Mouse (Mus musculus): ENCODE measurements around the gene Lmo7. TPM values are rescaled to one million over a fixed set of nuclear protein-coding genes. Genes with fewer than 3 reads are reported as not detected.

The Lmo7 gene
- total RNA-seq, 2 experiments from 2014 or later = 396 to 411 TPM

DNA sequence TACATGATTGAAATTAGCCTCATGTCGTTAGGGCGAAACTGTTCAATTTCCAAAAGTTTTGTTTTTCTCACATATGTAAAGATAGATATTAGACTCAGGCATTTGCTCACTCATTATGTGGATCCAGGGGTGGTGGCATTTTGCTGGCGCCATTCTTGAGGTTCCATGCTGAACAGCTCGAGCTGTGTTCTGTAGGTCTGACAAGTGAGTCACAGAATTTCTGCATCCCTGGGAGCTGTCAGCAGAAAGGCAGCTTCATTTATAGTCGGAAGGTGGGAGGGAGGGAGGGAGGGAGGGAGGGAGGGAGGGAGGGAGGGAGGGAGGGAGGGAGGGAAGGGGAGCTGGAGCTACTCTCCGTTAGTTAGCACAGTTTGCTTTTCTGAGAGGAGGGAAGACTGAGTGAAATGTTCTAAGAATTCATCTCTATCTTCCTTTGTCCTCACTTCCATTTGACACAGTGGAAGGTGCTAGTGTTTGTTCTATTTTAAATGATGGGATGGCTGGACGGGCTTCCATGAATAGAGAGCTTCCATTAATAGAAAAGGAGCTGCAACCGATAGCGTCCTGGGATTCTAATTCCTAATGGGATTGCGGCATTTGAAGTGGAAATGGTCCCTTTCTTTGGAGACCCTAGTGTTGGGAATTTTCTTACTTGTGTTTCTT, 137.4 kb downstream of the Lmo7 start:
- no peak for DNase-seq (ENCODE audit: low spot score)
- intact Hi-C loops (cut with DNase I) = no loop called here

DNA sequence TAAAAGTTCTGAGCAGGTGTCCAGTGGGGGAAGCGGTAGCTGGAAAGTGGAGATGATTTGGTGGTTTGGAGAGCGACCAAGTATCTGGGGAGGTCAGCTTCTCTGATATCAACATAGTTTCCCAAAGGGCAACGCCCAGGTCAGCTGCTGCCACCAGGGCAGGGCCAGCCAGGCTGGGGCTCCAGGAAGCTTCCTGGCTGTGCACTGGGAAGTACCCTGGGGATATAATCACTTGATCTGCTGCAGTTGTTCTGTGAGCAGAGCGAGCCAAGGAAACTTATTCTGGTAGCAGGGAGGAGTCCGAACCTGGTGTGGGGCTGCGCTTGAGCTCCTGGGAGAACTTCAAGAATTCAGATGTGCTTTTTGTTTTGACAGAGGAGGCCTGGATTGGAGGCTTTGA, 139.4 kb downstream of the Lmo7 start:
- peak; percentile 63 for DNase-seq (ENCODE audit: low spot score)
- intact Hi-C loops (cut with DNase I) = no loop called here

DNA sequence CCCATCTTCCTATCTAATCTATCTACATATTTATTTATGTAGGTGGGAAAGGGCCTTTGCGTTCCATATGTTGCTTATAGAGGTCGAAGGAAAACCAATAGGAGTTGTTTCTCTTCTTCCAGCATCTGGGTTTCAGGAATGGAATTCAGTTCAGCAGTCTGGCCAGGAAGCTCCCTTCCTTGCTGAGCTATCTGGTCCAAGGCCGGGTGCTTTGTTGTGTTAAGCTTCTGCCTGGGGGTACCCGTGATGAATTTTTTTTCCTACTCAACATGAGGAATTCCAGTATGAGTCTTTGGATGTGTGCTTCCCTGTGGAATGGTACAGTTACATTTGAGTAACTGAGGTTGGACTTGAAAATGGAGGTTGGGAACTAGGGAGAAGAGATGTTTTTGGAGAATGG, 139.9 kb downstream of the Lmo7 start:
- intact Hi-C loops (cut with DNase I) = loop anchor here (5.0 to 10.0 kb wide), 3 partner anchors 43 to 87 kb away; no protein-coding TSS in a partner anchor
- DNase-seq (ENCODE audit: low spot score) = no peak

DNA sequence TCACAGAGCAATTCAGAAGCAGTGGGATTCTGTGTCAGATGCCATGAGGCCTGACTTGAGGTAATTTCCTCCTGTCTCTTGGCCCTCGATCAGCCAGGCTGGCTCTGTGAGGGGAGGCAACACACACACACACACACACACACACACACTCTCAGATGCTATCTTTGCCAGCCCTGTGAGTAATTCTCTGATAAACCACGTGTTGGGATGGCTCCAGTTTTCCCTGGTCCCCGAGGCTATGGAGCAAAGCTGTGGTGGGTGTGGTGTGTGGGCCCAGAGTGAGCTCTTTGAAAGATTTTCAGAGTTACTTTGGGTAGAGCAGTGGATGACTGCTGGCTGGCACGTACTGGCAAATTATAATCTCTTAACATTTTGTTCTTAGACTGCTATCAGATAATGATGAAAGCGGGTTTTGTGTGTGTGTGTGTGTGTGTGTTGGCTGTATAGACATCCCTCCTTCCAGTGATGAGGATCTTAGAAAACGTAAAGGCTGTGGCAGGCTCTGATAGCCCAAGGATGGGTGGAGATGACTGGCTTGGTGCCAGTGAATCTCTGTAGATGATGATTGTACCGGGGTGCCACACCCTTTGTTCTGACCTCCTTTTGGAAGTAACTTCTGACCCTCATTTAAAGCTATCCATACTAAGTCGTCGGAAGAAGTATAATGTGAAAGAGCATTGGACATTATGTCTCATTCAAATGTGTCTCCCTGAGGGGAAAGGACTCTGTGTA, 140.6 kb downstream of the Lmo7 start:
- no peak for DNase-seq (ENCODE audit: low spot score)

DNA sequence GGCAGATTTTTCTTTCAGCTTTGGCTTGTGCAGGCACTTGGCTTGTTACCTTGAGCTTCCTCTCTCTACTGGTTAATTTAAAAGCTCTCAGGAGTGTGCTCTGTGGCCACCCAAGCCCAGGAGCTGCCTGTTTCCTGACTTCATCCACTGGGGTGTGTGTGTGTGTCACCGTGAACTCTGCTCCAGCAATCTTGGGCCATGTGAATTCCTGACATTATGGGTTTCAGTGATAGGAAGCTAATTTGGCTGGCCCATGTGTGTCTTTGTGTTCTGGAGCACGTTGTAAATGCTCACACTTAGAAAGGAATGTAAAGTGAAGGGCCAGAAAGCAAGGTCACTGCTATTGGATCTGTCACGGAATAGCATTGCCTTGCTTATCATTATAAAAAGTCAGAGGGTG, 143.1 kb downstream of the Lmo7 start:
- peak; percentile 49 for DNase-seq (ENCODE audit: low spot score)
- intact Hi-C loops (cut with DNase I) = loop anchor here (5.0 to 10.0 kb wide), 3 partner anchors 39 to 91 kb away; no protein-coding TSS in a partner anchor

More for the DNA sequence above, 140.6 kb downstream of the Lmo7 start:
- intact Hi-C loops (cut with DNase I) = loop anchor here (5.0 to 10.0 kb wide), 3 partner anchors 42 to 88 kb away; no protein-coding TSS in a partner anchor

DNA sequence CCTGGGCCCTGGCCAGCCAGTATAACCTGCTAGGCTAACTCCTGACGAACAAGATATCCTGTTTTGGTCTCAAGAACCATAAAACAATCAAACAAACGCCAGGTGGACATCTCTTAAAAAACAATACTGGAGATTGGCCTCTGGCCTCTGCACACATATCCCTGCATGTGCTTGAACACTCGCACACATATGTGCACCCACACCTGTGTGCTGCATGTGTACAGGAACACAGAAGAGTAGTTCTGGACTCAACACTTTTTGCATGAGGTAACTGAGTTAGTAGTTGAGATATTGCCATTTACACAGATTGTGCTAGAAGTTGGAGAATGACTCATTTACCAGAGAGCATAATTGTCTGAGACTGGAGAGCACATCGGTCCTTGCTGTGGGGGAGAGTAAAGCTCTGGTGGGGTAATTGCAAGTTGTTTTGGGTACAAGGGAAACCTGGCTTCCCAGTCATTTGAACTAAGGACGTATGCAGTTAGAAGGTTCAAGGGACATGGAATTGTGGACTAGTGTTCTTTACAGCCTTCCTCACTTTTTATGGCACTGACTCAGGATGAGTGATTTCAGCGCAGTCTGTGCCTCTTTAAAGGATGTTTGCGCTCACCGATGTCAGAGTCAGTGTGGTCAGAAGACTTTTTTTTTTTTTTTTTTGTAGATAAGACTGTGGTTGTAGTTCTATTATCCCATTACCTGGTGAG, 148.7 kb downstream of the Lmo7 start:
- intact Hi-C loops (cut with DNase I) = loop anchor here (10.0 kb wide), 1 partner anchor 54 kb away; no protein-coding TSS in a partner anchor
- DNase-seq (ENCODE audit: low spot score) = no peak

DNA sequence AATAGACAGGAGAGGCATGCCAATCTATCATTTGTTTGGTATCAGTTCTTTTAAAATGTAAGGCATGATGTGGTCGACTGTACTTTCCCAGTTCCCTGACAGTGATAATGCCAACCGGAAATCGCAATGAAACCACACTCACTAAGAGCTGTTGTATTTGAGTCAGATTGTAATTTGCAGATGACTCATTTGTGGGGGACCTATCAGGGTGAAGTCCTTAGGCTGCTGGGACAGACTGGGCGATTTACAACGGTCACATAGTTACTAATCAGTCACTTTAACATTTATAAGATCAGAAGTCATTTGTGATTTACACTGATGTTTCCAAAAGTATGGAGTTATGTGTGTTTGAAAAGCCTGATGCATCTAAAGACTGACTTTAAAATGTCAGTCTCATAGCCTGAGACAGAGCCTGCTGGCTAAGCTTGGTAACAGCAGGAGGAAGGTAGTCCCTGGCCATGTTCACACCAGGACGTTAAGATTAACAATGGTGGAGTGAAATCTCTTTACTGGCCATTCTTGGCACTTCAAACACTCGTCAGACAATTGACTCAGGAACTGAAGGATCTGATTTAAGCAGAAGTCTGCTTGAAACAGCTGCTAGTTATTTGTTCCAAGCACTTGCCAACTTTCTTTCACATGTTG, 149.4 kb downstream of the Lmo7 start:
- intact Hi-C loops (cut with DNase I) = loop anchor here (10.0 kb wide), 1 partner anchor 54 kb away; no protein-coding TSS in a partner anchor
- DNase-seq (ENCODE audit: low spot score) = no peak

DNA sequence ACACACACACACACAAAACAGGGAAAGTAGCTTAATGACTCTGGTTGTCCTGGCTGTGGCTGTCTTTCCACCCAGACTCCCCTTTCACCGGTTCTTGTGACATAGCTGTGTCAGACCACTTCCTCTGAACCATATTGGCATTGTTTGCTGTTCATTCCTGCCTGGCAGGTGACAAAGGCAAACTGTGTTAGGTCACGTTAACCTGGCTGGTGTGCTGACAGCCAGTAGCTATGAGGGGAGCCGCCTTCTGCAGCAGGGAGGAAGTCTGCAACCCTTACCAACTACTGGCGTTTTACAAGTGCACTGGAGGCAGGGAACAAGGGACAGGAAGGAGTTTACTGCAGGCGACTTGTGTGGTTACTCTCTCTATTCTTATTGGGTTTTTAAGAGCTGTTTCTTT, 153.2 kb downstream of the Lmo7 start:
- intact Hi-C loops (cut with DNase I) = no loop called here
- DNase-seq (ENCODE audit: low spot score) = no peak

DNA sequence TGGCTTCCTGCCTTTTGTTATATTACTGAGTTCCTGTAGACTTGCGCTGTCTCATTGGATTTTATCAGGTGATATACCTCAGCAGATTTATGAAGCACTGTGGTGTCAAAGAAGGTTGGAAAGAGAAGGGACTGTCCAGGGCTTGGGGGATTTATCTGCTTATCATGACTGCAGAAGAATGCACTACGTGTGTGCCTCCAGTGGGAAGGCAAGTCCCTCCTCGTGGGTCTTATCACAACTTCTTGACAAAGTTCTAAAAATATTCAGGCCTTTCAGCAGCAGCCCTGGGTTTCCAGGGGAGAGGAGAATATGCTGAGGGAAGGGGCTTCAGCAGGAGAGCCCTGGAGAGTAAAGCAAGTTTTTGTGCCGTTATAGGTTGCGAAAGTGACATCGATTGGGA, 154.0 kb downstream of the Lmo7 start:
- intact Hi-C loops (cut with DNase I) = loop anchor here (2.0 kb wide), 1 partner anchor 41 kb away; no protein-coding TSS in a partner anchor
- no peak for DNase-seq (ENCODE audit: low spot score)

DNA sequence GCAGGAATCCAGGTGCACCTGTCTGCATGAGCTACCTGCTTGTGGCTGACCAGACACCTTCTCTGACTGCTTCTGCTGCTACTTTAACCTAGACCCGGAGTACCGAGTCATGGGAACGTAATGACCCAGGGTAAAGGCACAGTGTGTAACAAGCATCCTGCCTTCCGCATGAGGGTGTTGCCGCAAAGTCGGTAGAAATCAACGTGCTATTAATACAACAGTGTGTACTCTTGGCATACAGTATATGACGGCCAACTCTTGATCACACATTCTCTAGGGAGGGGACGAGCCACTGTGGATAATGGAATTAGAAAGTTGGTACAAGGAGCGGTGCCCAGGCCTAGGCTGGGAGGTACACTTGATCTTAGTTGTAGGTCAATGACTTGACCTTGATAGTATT, 156.6 kb downstream of the Lmo7 start:
- DNase-seq (ENCODE audit: low spot score) = no peak

DNA sequence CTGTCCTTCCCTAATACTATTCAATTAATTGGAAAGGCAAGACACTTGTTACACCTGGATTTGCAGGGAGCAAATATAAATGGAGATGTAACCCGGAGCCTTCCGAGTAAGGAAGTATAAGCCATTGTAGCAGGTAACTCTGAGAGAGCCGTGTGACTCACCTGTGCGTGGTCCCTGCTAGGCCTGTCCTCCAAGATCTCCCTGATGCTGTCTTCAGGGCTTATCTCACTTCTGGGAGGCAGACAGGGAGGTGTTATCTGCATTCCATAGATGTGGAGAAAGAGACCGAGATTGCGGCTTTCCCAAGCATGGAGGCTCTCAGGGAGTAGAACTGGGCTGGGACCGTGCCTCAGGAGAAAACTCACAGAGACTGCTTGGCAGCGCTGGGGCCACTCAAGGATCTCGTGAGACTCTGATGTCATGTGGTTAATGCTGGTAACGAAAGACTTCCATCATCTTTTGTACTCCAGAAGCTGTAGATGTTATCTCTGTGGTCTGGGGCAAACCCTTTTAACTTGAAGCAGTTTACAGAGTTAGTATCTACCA, 162.2 kb downstream of the Lmo7 start:
- intact Hi-C loops (cut with DNase I) = loop anchor here (2.0 kb wide), 1 partner anchor 17 kb away; no protein-coding TSS in a partner anchor
- no peak for DNase-seq (ENCODE audit: low spot score)

More for the DNA sequence above, 156.6 kb downstream of the Lmo7 start:
- intact Hi-C loops (cut with DNase I) = no loop called here

DNA sequence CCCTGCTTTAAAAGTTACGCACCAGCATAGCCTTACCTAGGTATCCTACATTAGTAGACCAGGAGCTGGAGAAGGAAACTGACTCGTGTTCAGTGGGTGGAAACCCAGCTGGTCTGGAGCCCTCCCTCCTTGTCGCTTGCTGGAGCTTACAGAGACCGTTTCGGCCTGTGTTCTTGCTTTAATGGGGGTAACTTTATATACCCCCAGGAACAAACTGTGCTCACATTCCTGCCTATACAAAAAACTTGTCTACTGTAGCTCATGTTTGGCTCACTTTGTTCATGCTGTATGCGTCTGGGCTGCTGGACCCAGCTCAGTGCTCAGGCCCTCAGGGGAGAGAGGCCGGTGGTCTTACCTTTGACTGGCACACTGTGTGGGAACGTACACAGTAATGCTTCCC, 162.7 kb downstream of the Lmo7 start:
- DNase-seq (ENCODE audit: low spot score) = no peak
- intact Hi-C loops (cut with DNase I) = no loop called here

DNA sequence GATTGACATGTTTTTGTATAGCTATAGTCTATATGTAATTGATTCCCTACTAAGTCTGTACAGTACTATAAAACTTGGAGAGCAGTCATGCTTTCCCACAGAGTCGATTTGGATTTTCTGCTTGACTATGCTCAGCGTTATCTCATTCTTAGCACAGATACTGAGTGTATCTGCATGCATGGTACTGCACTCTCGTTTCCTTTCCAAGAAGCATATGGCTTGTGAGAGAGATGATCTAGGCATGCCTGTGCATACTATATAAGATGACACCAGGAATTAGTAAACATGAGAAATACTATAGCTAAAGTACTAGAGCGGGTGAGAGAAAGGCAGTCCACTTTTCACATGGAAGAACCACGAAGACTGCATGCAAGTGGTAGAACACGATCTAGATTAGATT, 163.5 kb downstream of the Lmo7 start:
- no peak for DNase-seq (ENCODE audit: low spot score)
- intact Hi-C loops (cut with DNase I) = no loop called here

DNA sequence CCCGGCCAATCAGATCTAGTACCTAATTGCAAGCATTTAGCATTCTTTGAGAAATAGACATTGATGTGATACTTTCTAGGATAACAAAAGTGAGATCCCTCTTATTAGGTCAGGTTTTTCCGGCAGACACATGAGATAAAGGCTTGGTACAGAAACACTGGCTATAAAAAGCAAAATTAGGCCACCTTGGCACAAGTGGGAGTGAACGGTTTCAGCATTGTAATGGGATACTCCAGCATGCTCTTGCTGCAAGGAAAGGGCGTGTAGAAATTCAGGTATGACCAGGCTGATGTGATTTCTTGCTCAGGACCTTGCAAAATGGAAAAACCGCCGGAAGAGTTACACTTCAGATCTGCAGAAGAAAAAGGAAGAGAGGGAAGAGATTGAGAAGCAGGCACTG, 168.5 kb downstream of the Lmo7 start:
- DNase-seq (ENCODE audit: low spot score) = no peak
- intact Hi-C loops (cut with DNase I) = no loop called here

DNA sequence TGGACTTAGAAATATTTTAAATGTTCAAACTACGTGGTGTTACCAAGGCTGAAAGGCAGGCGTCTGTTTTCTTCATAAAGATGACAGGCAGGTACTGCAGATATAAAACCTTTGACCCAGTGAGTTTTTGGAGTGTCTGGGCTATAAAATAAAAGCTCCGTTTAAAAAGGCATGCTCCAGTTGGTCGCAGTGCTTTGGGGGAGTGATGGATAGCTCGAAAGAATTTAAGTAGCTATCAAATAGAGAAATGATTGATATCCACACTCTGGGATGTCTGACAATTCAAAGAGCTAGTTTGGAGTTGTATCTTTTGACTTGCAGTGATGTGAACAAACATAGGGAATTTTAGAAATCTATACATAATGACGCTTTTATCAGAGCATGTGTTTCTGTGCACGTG, 171.7 kb downstream of the Lmo7 start:
- no peak for DNase-seq (ENCODE audit: low spot score)
- intact Hi-C loops (cut with DNase I) = loop anchor here (5.0 kb wide), 2 partner anchors 36 to 59 kb away; no protein-coding TSS in a partner anchor

DNA sequence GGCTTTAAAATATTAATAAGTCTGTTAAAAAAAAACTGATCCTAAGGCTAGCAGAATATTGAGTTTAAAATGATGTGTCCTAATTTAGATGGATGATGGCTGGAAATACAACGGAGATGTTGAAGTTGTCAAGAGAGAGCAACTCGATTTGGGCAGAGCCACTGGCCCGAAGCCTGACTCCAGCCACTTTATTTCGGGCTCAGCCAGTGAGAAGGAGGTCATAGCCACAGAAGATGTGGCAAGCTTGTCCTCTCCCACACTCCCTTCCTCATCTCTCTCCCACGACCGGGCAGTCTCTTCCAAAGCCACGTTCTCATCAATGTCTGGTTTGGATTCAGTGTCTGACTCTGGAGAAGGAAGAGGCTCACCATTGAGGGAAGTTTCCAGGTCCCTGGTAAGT, 172.2 kb downstream of the Lmo7 start:
- no peak for DNase-seq (ENCODE audit: low spot score)
- intact Hi-C loops (cut with DNase I) = loop anchor here (5.0 kb wide), 2 partner anchors 35 to 60 kb away; no protein-coding TSS in a partner anchor

DNA sequence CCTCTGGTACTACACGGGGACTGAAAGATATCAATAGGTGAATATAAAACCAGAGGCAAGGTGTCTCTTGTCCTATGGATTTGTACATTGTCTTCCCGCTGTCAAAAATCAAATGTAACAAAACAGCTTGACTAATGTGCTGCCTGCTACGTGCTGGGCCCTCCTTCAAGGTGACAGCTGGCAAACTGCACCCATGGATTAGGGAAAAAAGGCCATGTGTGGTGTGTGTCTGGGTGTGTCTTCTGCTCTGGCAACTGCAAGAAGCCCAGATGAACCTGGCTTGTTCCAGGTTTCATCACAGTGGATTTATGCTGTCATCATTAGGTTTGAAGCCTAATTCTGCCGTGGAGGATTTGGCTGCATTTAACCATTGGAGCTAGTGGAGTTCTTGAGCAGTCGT, 174.0 kb downstream of the Lmo7 start:
- intact Hi-C loops (cut with DNase I) = loop anchor here (5.0 kb wide), 2 partner anchors 34 to 61 kb away; no protein-coding TSS in a partner anchor

DNA sequence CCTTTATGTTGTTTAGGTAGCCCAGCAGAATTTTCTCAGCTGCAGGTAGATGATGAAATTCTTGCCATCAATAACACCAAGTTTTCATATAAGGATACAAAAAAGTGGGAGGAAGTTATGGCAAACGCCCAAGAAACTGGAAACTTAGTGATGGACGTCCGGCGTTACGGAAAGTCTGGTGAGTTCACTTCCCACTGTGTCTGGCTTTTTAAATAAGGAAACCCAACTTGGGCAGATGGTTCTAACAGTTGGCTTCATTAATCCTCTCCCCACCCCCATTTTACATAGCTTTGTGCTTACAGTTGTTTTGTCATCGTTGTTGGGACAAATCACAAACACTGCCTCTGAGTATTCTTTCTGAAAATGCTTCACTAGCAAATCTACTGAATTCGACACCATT, 182.2 kb downstream of the Lmo7 start:
- DNase-seq (ENCODE audit: low spot score) = no peak
- intact Hi-C loops (cut with DNase I) = loop anchor here (2.0 to 5.0 kb wide), 2 partner anchors 15 to 40 kb away; no protein-coding TSS in a partner anchor

More for the DNA sequence above, 174.0 kb downstream of the Lmo7 start:
- DNase-seq (ENCODE audit: low spot score) = no peak

DNA sequence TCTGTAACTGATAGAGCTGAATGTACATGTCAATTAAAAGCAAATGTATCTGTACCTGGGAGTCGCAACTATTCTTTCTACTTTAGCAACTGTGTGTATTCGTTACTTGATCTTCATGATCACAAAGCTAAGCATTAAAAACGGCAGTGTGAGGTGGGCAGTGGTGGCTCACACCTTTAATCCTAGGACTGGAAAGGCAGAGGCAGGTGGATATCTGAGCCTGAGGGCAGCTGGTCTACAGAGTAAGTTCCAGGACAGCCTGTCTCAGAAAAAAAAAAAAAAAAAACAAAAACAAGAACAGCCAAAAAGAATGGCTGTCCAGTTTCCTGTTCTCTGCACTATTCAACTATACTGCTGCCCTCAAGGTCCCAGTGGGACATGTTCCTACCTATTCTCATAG, 182.6 kb downstream of the Lmo7 start:
- intact Hi-C loops (cut with DNase I) = loop anchor here (5.0 kb wide), 1 partner anchor 40 kb away; no protein-coding TSS in a partner anchor
- DNase-seq (ENCODE audit: low spot score) = no peak

All from heart, postnatal 25 days (tissue).